Mouse (Mus musculus) midbrain, embryonic 12.5 days (tissue): Measurements from ENCODE around the gene Dpf1. TPM values are rescaled to one million over a fixed set of nuclear protein-coding genes. Genes with fewer than 3 reads are reported as not detected.
A peak's percentile ranks its signal among the peaks of the same experiment; 100 is the strongest.

Experiments used
- ATAC-seq: fragments of 200-750 bp; cut with Nextera tagmentation; 2 replicates; pipeline ENCODE4 v1.8.0; 2017; ENCODE audit warnings: low read depth, moderate TSS enrichment, moderate library complexity; ENCODE audit not compliant: low FRiP score
- H3K27ac ChIP-seq: fragments of 300-500 bp; sonication (generic); replicated peaks from 2 replicates; pipeline ENCODE4 v1.5.1; 2016; ENCODE audit warnings: mild to moderate bottlenecking
- H3K27me3 ChIP-seq: fragments of 300-500 bp; sonication (generic); 2 replicates; pipeline ENCODE4 v1.6.1; 2016; ENCODE audit warnings: mild to moderate bottlenecking
- H3K36me3 ChIP-seq: fragments of 300-500 bp; sonication (generic); 2 replicates; pipeline ENCODE4 v1.6.1; 2016
- H3K4me1 ChIP-seq: fragments of 300-500 bp; sonication (generic); 2 replicates; pipeline ENCODE4 v1.6.1; 2016
- H3K4me2 ChIP-seq: fragments of 300-500 bp; sonication (generic); replicated peaks from 2 replicates; pipeline ENCODE4 v1.6.1; 2016; ENCODE audit warnings: mild to moderate bottlenecking, moderate library complexity
- H3K4me3 ChIP-seq: fragments of 300-500 bp; sonication (generic); 2 replicates; pipeline ENCODE4 v1.5.1; 2016; ENCODE audit warnings: mild to moderate bottlenecking
- H3K9ac ChIP-seq: fragments of 300-500 bp; sonication (generic); replicated peaks from 2 replicates; pipeline ENCODE4 v1.6.1; 2016; ENCODE audit warnings: mild to moderate bottlenecking, moderate library complexity
- H3K9me3 ChIP-seq: fragments of 300-500 bp; sonication (generic); 2 replicates; pipeline ENCODE4 v1.6.1; 2016; ENCODE audit warnings: mild to moderate bottlenecking
- WGBS: fragments of 180-500 bp; shearing (Covaris S2); methylation state at CpG from one replicate; pipeline ENCODE4 v1.1.7; 2016; 5-methylcytosine and 5-hydroxymethylcytosine counted together
- polyA plus RNA-seq: library from polyadenylated mRNA; unstranded; fragments of >200 nt; fragmentation: Nextera tagmentation; extraction: Ambion mirVana; gene quantifications from 2 replicates; pipeline ENCODE4 v1.2.1, GENCODE M21; 2016

The Dpf1 gene
- polyA plus RNA-seq, 1 experiment from 2014 or later = 119 TPM

- WGBS = 60% methylated on average over 17 of the region's 17 CpGs
- Histone ChIP-seq H3K27me3 (no peaks in the 10 kb centered on the region), H3K9ac (peak overlapping the region; percentile 24; the same call in 1 of the 2 replicates), H3K27ac (peak overlapping the region; percentile 98), H3K4me1 (peaks cover 85% of the 10 kb centered on the region), H3K36me3 (peaks cover 33% of the 10 kb centered on the region), H3K4me2 (peak overlapping the region; percentile 19; the same call in 1 of the 2 replicates), H3K9me3 (no peaks in the 10 kb centered on the region), H3K4me3 (no peak overlapping the region)
- no peak for ATAC-seq
Measured at GRCm38 (mm10) chr7:29316137-29316734, 12.5 kb downstream of the Dpf1 start.

DNA sequence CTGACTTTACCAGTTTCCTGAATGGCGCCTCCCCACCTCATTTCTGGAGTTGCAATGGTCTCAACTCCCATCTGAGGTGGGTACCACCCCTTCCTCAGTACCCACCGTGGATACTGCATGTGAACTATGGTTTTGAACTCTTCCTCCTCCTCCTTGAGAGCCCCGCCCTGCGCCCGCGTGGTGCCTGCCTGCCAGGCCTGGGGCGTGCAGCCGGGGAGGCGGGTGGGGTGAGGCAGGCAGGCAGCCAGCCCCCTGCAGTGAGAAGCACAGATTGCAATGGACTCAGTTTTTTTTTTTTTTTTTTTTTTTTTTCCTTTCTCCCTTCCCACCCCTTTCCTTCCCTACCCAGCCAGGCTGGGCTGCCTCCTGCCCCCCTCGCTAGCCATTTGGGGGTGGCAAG, 13.2 kb downstream of the Dpf1 start:
- Histone ChIP-seq H3K4me2 (peak overlapping the region; percentile 52), H3K4me3 (peak overlapping the region; percentile 21; the same call in 1 of the 2 replicates)
- WGBS = 2% methylated on average over 10 of the region's 10 CpGs

DNA sequence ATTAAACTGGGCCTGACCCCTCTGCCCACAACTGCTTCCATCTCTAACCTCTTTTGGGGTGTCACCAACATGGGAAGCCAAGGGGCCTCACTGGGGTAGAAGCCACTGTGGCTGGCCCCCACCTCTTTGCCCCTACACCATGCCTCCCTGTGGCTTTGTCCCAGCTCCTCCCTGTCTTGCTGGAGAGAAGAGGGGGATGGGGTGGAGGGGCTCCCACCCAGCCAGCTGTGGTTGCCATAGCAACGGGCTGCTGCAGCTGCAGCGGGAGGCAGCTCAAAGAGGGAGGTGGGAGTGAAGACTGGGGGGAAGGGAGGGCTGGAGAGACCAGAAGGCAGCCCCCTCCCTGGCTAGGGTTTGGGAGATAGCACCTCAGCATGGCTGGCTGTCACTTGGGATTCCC, 13.8 kb downstream of the Dpf1 start:
- peak overlapping the region; percentile 21; the same call in 1 of the 2 replicates for H3K4me3 ChIP-seq
- no peaks in the 10 kb centered on the region for H3K27me3 ChIP-seq
- no peaks in the 10 kb centered on the region for H3K9me3 ChIP-seq

More for the DNA sequence above, 13.2 kb downstream of the Dpf1 start:
- peak overlapping the region; percentile 55; the same call in 1 of the 2 replicates for H3K9ac ChIP-seq
- peak; percentile 31 for ATAC-seq
- H3K4me1 ChIP-seq = peaks cover 89% of the 10 kb centered on the region
- H3K9me3 ChIP-seq = no peaks in the 10 kb centered on the region
- H3K36me3 ChIP-seq = peaks cover 26% of the 10 kb centered on the region
- no peaks in the 10 kb centered on the region for H3K27me3 ChIP-seq
- H3K27ac ChIP-seq = peak overlapping the region; percentile 98

GRCm38 (mm10) chr7:29318115-29318911, 14.6 kb downstream of the Dpf1 start:
- peak overlapping the region; percentile 23 for H3K4me3 ChIP-seq
- H3K36me3 ChIP-seq = peaks cover 18% of the 10 kb centered on the region; the same call in 1 of the 2 replicates
- H3K9me3 ChIP-seq = no peaks in the 10 kb centered on the region
- WGBS = 3% methylated on average over 18 of the region's 18 CpGs
- H3K4me2 ChIP-seq = peak overlapping the region; percentile 52
- H3K4me1 ChIP-seq = peaks cover 81% of the 10 kb centered on the region
- no peaks in the 10 kb centered on the region for H3K27me3 ChIP-seq
- peak overlapping the region; percentile 55 for H3K9ac ChIP-seq
- 0 out of 2 replicates have a peak, but pooled peaks have one; percentile 1 for ATAC-seq
- peak overlapping the region; percentile 98 for H3K27ac ChIP-seq

More for the DNA sequence above, 13.8 kb downstream of the Dpf1 start:
- Histone ChIP-seq H3K4me1 (peaks cover 89% of the 10 kb centered on the region), H3K4me2 (peak overlapping the region; percentile 52), H3K27ac (peak overlapping the region; percentile 98), H3K36me3 (peaks cover 21% of the 10 kb centered on the region; the same call in 1 of the 2 replicates), H3K9ac (peak overlapping the region; percentile 55)
- 0% methylated on average over 2 of the region's 2 CpGs for WGBS
- peak; percentile 79 for ATAC-seq

DNA sequence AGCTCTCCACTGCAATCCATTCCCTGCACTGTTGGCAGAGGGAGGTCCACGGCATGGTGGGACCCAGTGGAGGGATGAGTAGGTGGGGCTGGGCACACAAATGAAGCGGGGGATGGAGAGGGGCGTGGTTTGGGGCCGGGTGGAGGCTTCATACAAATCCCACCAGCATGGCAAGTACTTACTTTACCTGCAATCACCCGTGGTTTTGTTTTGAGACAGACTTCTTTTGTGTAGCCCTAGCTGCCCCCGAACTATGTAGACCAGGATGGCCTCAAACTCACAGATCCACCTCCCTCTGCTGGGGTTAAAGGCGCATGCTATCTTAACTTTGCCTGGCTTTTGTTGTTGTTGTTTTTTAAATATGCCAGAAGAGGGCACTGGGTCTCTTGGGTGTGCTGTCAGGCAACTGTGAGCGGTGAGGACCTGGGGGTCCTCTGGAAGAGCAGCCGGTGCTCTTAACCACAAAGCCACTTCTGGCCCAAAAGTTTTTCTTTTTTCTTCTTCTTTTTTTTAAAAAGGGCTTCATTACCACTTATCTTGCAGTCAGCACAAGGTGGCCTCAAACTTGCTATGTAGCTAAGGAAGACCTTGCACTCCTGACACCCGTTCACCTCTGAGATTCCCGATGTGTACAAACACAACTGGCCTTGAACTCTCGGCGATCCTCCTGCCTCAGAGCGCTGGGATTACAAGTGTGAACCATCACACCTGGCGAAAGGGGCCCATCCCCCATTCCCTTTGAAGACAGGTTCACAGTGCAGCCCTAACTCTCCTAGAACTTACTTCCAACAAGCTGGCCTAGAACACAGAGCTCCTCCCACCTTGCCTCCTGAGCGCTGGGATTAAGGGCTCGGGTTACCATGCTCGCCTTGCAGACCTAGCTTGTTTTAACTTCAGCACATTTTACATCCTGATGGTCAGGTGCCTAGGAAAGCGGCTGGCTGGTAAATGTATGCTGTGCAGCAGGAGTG, 15.9 kb downstream of the Dpf1 start:
- Histone ChIP-seq H3K9ac (peak overlapping the region; percentile 24; the same call in 1 of the 2 replicates), H3K4me3 (peak overlapping the region; percentile 23), H3K4me1 (peaks cover 68% of the 10 kb centered on the region), H3K27me3 (no peaks in the 10 kb centered on the region), H3K27ac (peak overlapping the region; percentile 98), H3K9me3 (no peaks in the 10 kb centered on the region), H3K36me3 (peaks cover 13% of the 10 kb centered on the region), H3K4me2 (peak overlapping the region; percentile 52)
- no peak for ATAC-seq
- 8% methylated on average over 19 of the region's 19 CpGs for WGBS

- H3K36me3 ChIP-seq = peaks cover 44% of the 10 kb centered on the region
- 91% methylated on average over 6 of the region's 6 CpGs for WGBS
- H3K4me2 ChIP-seq = no peak overlapping the region
Measured at GRCm38 (mm10) chr7:29327087-29327486, 23.3 kb downstream of the Dpf1 start.

GRCm38 (mm10) chr7:29328984-29329383, 25.2 kb downstream of the Dpf1 start:
- H3K36me3 ChIP-seq = peaks cover 44% of the 10 kb centered on the region
- no peak for ATAC-seq
- no peak overlapping the region for H3K9ac ChIP-seq
- H3K4me3 ChIP-seq = no peak overlapping the region
- no peaks in the 10 kb centered on the region for H3K9me3 ChIP-seq
- H3K27me3 ChIP-seq = no peaks in the 10 kb centered on the region
- no peak overlapping the region for H3K4me2 ChIP-seq
- no peaks in the 10 kb centered on the region; the same call in 1 of the 2 replicates for H3K4me1 ChIP-seq
- 91% methylated on average over 16 of the region's 16 CpGs for WGBS
- no peak overlapping the region for H3K27ac ChIP-seq

More at GRCm38 (mm10) chr7:29327087-29327486, 23.3 kb downstream of the Dpf1 start:
- H3K9me3 ChIP-seq = no peaks in the 10 kb centered on the region
- no peak for ATAC-seq
- H3K4me1 ChIP-seq = 0 out of 2 replicates have a peak, but pooled peaks cover under 1% of the 10 kb centered on the region
- H3K9ac ChIP-seq = no peak overlapping the region
- H3K4me3 ChIP-seq = no peak overlapping the region
- H3K27me3 ChIP-seq = no peaks in the 10 kb centered on the region
- H3K27ac ChIP-seq = no peak overlapping the region

- no peak overlapping the region for H3K9ac ChIP-seq
- H3K4me2 ChIP-seq = no peak overlapping the region
- H3K4me3 ChIP-seq = no peak overlapping the region
- no peaks in the 10 kb centered on the region for H3K27me3 ChIP-seq
- H3K27ac ChIP-seq = 0 out of 2 replicates have a peak overlapping the region, but pooled peaks have one; percentile 20
- H3K9me3 ChIP-seq = no peaks in the 10 kb centered on the region
- WGBS = 64% methylated on average over 6 of the region's 7 CpGs
- H3K36me3 ChIP-seq = peaks cover 24% of the 10 kb centered on the region
- peaks cover 4% of the 10 kb centered on the region; the same call in 1 of the 2 replicates for H3K4me1 ChIP-seq
- no peak for ATAC-seq
Measured at GRCm38 (mm10) chr7:29334156-29334555, 30.4 kb downstream of the Dpf1 start.

DNA sequence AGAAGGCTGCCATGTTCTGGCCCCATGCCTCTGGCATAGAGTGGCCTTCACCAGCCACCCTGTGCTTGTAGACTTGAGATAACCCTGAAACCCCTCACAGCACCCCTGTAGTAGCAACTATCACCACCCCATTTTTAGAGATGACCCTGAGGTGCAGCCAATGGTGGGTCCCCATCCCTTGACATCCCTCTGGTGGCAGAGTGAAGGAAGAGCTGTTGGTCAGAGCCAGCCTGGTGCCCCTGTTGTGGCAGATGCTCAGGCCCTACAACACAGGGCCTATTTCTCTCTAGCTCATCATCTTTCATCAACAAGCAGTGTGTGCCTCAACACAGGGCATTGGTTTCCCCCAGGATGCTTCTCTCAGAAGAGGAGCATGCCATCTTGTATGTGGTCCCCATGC, 31.5 kb downstream of the Dpf1 start:
- Histone ChIP-seq H3K4me2 (no peak overlapping the region), H3K9me3 (no peaks in the 10 kb centered on the region), H3K27me3 (no peaks in the 10 kb centered on the region), H3K9ac (no peak overlapping the region), H3K4me3 (no peak overlapping the region), H3K27ac (no peak overlapping the region), H3K4me1 (peaks cover 4% of the 10 kb centered on the region; the same call in 1 of the 2 replicates), H3K36me3 (peaks cover 15% of the 10 kb centered on the region)
- no peak for ATAC-seq

DNA sequence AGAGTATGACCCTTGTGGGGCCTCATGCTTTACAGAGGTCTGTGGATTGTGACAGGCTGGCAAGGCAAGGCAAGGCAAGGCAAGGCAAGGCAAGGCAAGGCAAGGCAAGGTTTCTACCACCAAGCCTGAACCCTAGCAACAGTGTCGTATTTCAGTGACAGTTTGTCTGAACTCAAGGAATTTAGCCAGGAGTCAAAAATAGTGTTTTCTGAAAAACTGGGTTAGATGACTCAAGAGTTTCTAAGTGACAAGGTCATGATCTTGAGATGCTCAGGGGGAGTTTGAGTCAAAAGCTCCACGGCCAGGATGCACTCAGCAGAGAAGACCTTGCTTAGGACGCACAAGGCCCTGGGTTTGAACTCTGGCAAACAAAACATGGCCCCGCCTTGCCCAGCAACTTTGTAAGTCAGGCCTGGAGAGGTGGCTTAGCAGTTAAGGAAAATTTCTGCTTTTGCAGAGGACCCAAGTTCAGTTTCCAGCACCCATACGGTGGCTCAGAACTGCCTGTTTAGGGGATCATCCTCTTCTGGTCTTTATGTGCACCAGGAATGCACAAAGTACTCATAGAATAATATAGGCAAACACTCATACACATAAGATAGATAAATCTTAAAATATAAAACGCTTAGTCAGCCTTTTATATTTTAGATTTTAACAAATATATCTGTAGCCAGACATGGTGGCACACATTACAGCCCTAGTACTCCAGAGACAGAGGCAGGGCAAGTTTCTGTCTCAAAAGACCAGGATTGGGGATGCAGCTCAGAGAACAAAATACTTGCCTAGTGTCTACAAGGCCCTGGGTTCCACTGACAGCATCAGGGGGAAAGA, 32.3 kb downstream of the Dpf1 start:
- no peak for ATAC-seq
- H3K4me3 ChIP-seq = no peak overlapping the region
- H3K27ac ChIP-seq = no peak overlapping the region
- peaks cover 8% of the 10 kb centered on the region for H3K36me3 ChIP-seq
- peaks cover 4% of the 10 kb centered on the region; the same call in 1 of the 2 replicates for H3K4me1 ChIP-seq
- H3K27me3 ChIP-seq = no peaks in the 10 kb centered on the region
- 85% methylated on average over 6 of the region's 6 CpGs for WGBS
- H3K4me2 ChIP-seq = no peak overlapping the region
- H3K9me3 ChIP-seq = no peaks in the 10 kb centered on the region
- no peak overlapping the region for H3K9ac ChIP-seq
